Mouse (Mus musculus): ENCODE results near the gene Btbd8. TPM values are rescaled to one million over a fixed set of nuclear protein-coding genes. Genes with fewer than 3 reads are reported as not detected.

The Btbd8 gene
- polyA plus RNA-seq, 1 experiment = 0.70 TPM

DNA sequence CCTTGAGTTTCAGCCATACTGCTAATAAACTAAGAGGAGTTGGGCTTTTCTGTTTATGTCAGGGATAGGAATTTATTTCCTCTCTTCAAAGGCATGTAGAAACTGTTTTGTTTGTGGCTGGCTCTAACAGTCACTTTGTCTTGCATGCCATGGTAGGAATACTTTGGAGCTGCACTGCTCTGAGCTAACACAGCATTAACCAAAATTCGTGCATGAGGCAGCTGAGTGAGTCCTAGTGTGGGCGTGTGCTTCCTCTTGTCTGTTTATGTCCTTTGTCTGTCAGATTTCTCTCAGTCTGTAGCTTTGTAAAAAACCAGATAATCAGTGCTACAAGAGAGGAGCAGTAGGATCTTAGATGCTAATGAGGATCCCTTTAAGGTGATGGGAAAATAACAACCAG is 73.5 kb downstream of the Btbd8 start:
- H3K4me1 ChIP-seq (ENCODE audit: control insufficient read depth, insufficient read depth, insufficient read length) = peaks cover 2% of the 10 kb centered on the region; the same call in 1 of the 2 replicates
- no peak overlapping the region for H3K27ac ChIP-seq (ENCODE audit: insufficient read depth, low read length)
- peaks cover 1% of the 10 kb centered on the region for H3K36me3 ChIP-seq (ENCODE audit: control insufficient read depth, insufficient read depth, low read length)
- H3K27me3 ChIP-seq (ENCODE audit: control insufficient read depth, insufficient read depth, low read length) = no peaks in the 10 kb centered on the region
- DNase-seq (ENCODE audit: low read depth in 1 of 2, low spot score in 2 of 2) = no peak
- TF ChIP-seq POLR2A (IDR thresholded peaks at IDR 0.05; ENCODE audit: low read depth, low read length) (no peak), CTCF (IDR thresholded peaks at IDR 0.05; ENCODE audit: extremely low read depth, insufficient read depth, insufficient read length, insufficient replicate concordance) (no peak)
- no peak overlapping the region for H3K4me3 ChIP-seq (ENCODE audit: extremely low read depth, insufficient read depth, insufficient read length)
- 48% methylated on average over 2 of the region's 2 CpGs for WGBS

DNA sequence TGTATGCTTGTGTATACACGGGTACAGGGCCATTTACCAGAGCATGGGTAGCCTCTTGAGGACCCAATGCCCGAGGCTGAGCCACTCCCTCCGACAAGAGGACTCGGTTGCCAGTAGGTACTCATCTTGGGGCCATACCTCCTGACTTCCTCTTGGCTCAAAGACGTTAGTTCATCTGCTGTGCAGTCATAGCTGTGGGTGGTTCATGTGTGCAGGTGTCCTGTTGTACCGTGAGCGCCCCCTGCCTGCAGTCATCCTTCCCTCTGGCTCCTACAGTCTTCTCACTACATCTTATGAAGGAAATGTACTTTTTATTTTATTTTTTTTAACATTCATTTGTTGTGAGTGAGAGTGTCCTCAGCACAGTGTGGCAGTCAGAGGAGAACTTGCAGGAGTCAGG is 75.8 kb downstream of the Btbd8 start:
- H3K27me3 ChIP-seq (ENCODE audit: control insufficient read depth, insufficient read depth, low read length) = no peaks in the 10 kb centered on the region
- WGBS = 15% methylated on average over 7 of the region's 7 CpGs
- TF ChIP-seq POLR2A (IDR thresholded peaks at IDR 0.05; ENCODE audit: low read depth, low read length) (no peak), CTCF (IDR thresholded peaks at IDR 0.05; ENCODE audit: extremely low read depth, insufficient read depth, insufficient read length, insufficient replicate concordance) (peak; percentile 74; the same call in 1 of the 2 replicates)
- H3K36me3 ChIP-seq (ENCODE audit: control insufficient read depth, insufficient read depth, low read length) = no peaks in the 10 kb centered on the region; the same call in 1 of the 2 replicates
- peaks cover 2% of the 10 kb centered on the region; the same call in 1 of the 2 replicates for H3K4me1 ChIP-seq (ENCODE audit: control insufficient read depth, insufficient read depth, insufficient read length)
- DNase-seq (ENCODE audit: low read depth in 1 of 2, low spot score in 2 of 2) = peak; percentile 64 to 68
- H3K27ac ChIP-seq (ENCODE audit: insufficient read depth, low read length) = no peak overlapping the region
- no peak overlapping the region for H3K4me3 ChIP-seq (ENCODE audit: extremely low read depth, insufficient read depth, insufficient read length)

DNA sequence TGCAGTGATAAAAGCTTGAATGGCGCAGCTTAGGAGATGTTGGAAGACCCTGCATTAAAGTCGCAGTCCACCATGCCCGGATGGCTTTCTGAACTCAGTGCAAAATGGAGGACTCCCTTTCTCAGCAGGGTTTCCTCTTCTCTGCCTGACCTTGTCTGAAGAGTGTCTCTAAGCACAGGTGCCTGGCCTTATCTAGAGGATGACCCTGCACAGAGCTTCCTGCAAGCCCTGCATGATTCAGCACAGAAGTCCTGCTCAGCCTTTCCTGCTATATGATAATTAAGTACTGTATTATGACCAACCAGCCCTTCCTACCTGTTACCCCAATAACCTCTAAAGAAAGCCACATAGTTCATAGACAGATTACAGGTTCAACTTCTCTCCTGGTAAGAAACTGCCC is 77.7 kb downstream of the Btbd8 start:
- TF ChIP-seq CTCF (IDR thresholded peaks at IDR 0.05; ENCODE audit: extremely low read depth, insufficient read depth, insufficient read length, insufficient replicate concordance) (no peak), POLR2A (IDR thresholded peaks at IDR 0.05; ENCODE audit: low read depth, low read length) (no peak)
- no peak overlapping the region for H3K27ac ChIP-seq (ENCODE audit: insufficient read depth, low read length)
- DNase-seq (ENCODE audit: low read depth in 1 of 2, low spot score in 2 of 2) = no peak
- H3K36me3 ChIP-seq (ENCODE audit: control insufficient read depth, insufficient read depth, low read length) = no peaks in the 10 kb centered on the region; the same call in 1 of the 2 replicates
- no peak overlapping the region for H3K4me3 ChIP-seq (ENCODE audit: extremely low read depth, insufficient read depth, insufficient read length)
- WGBS = 89% methylated on average over 3 of the region's 3 CpGs
- no peaks in the 10 kb centered on the region for H3K27me3 ChIP-seq (ENCODE audit: control insufficient read depth, insufficient read depth, low read length)
- peaks cover 2% of the 10 kb centered on the region; the same call in 1 of the 2 replicates for H3K4me1 ChIP-seq (ENCODE audit: control insufficient read depth, insufficient read depth, insufficient read length)

- no peak for TF ChIP-seq CTCF (IDR thresholded peaks at IDR 0.05; ENCODE audit: extremely low read depth, insufficient read depth, insufficient read length, insufficient replicate concordance)
- no peak for TF ChIP-seq POLR2A (IDR thresholded peaks at IDR 0.05; ENCODE audit: low read depth, low read length)
- Histone ChIP-seq H3K27me3 (ENCODE audit: control insufficient read depth, insufficient read depth, low read length) (no peaks in the 10 kb centered on the region), H3K36me3 (ENCODE audit: control insufficient read depth, insufficient read depth, low read length) (no peaks in the 10 kb centered on the region), H3K27ac (ENCODE audit: insufficient read depth, low read length) (no peak overlapping the region), H3K4me1 (ENCODE audit: control insufficient read depth, insufficient read depth, insufficient read length) (peaks cover 2% of the 10 kb centered on the region; the same call in 1 of the 2 replicates), H3K4me3 (ENCODE audit: extremely low read depth, insufficient read depth, insufficient read length) (no peak overlapping the region)
- no peak for DNase-seq (ENCODE audit: low read depth in 1 of 2, low spot score in 2 of 2)
- WGBS = 90% methylated on average over 1 of the region's 1 CpGs
Observed at GRCm38 (mm10) chr5:107516087-107516486, 78.3 kb downstream of the Btbd8 start.

GRCm38 (mm10) chr5:107518602-107519001 is 80.8 kb downstream of the Btbd8 start:
- DNase-seq (ENCODE audit: low read depth in 1 of 2, low spot score in 2 of 2) = no peak
- WGBS = 95% methylated on average over 4 of the region's 4 CpGs
- Histone ChIP-seq H3K36me3 (ENCODE audit: control insufficient read depth, insufficient read depth, low read length) (no peaks in the 10 kb centered on the region), H3K4me3 (ENCODE audit: extremely low read depth, insufficient read depth, insufficient read length) (no peak overlapping the region), H3K4me1 (ENCODE audit: control insufficient read depth, insufficient read depth, insufficient read length) (peaks cover 3% of the 10 kb centered on the region; the same call in 1 of the 2 replicates), H3K27me3 (ENCODE audit: control insufficient read depth, insufficient read depth, low read length) (no peaks in the 10 kb centered on the region), H3K27ac (ENCODE audit: insufficient read depth, low read length) (no peak overlapping the region)
- TF ChIP-seq POLR2A (IDR thresholded peaks at IDR 0.05; ENCODE audit: low read depth, low read length) = no peak
- TF ChIP-seq CTCF (IDR thresholded peaks at IDR 0.05; ENCODE audit: extremely low read depth, insufficient read depth, insufficient read length, insufficient replicate concordance) = no peak

- TF ChIP-seq CTCF (IDR thresholded peaks at IDR 0.05; ENCODE audit: extremely low read depth, insufficient read depth, insufficient read length, insufficient replicate concordance) = no peak
- TF ChIP-seq POLR2A (IDR thresholded peaks at IDR 0.05; ENCODE audit: low read depth, low read length) = no peak
- Histone ChIP-seq H3K27me3 (ENCODE audit: control insufficient read depth, insufficient read depth, low read length) (no peaks in the 10 kb centered on the region), H3K4me1 (ENCODE audit: control insufficient read depth, insufficient read depth, insufficient read length) (peaks cover 3% of the 10 kb centered on the region; the same call in 1 of the 2 replicates), H3K27ac (ENCODE audit: insufficient read depth, low read length) (no peak overlapping the region), H3K4me3 (ENCODE audit: extremely low read depth, insufficient read depth, insufficient read length) (no peak overlapping the region), H3K36me3 (ENCODE audit: control insufficient read depth, insufficient read depth, low read length) (no peaks in the 10 kb centered on the region)
- 90% methylated on average over 6 of the region's 6 CpGs for WGBS
- no peak for DNase-seq (ENCODE audit: low read depth in 1 of 2, low spot score in 2 of 2)
Observed at GRCm38 (mm10) chr5:107521386-107521785, 83.6 kb downstream of the Btbd8 start.

GRCm38 (mm10) chr5:107521897-107522296 is 84.1 kb downstream of the Btbd8 start:
- Histone ChIP-seq H3K27ac (ENCODE audit: insufficient read depth, low read length) (no peak overlapping the region), H3K4me1 (ENCODE audit: control insufficient read depth, insufficient read depth, insufficient read length) (peaks cover 3% of the 10 kb centered on the region; the same call in 1 of the 2 replicates), H3K36me3 (ENCODE audit: control insufficient read depth, insufficient read depth, low read length) (no peaks in the 10 kb centered on the region), H3K27me3 (ENCODE audit: control insufficient read depth, insufficient read depth, low read length) (no peaks in the 10 kb centered on the region), H3K4me3 (ENCODE audit: extremely low read depth, insufficient read depth, insufficient read length) (peak overlapping the region; percentile 3; the same call in 1 of the 2 replicates)
- WGBS = 34% methylated on average over 7 of the region's 7 CpGs
- DNase-seq (ENCODE audit: low read depth in 1 of 2, low spot score in 2 of 2) = no peak
- TF ChIP-seq CTCF (IDR thresholded peaks at IDR 0.05; ENCODE audit: extremely low read depth, insufficient read depth, insufficient read length, insufficient replicate concordance) (no peak), POLR2A (IDR thresholded peaks at IDR 0.05; ENCODE audit: low read depth, low read length) (no peak)

All from spleen, adult 2 months (tissue).